Mouse (Mus musculus): ENCODE measurements around the gene Sptbn2.

Sptbn2 gene

GRCm38 (mm10) chr19:4711098-4711600 is at the start of gene Sptbn2:
Gene Sptbn2 (plus strand): TSS chr19:4711167.
- DNase-seq (ENCODE audit: low read depth): no peak

DNA sequence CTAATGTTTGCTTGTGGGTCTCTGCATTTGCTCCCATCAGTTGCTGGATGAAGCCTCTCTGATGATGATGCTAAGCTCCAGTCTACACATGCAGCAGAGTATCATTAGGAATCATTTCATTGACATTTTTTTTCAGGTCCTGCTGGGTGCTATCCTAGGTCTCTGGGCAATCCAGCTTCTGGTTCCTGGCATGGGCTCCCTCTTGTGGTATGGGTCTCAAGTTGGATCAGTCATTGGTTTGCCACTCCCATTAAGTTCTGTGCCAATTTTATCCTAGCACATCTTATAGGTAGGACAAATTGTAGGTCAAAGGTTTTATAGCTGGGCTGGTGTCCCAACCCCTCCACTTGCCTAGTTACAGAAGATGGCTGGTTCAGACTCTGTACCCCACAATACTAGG is 44.2 kb upstream of the Sptbn2 start:
- no peak for DNase-seq (ENCODE audit: low read depth)

GRCm38 (mm10) chr19:4670776-4671175 is 40.2 kb upstream of the Sptbn2 start:
- no peak for DNase-seq (ENCODE audit: low read depth)

DNA sequence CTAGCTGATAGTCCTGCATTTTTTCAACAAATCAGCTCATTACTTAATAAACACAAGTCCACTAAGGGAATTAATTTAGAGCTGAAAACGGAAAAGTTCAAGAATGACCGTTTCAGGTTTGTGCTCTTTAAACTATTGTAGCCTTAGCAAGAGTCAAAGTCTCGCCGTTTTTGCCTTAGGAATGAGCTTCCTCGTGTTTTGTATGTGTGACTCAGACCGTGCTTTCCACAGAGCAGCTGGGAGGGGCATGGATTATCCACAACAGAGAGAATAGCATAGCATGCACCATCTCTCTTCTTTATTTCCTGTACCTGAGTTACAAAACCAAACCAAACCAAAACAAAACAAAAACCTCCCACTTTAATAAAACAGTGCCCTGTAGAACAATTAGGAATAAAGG is 38.6 kb upstream of the Sptbn2 start:
- peak; percentile 12 for DNase-seq (ENCODE audit: low read depth)

DNA sequence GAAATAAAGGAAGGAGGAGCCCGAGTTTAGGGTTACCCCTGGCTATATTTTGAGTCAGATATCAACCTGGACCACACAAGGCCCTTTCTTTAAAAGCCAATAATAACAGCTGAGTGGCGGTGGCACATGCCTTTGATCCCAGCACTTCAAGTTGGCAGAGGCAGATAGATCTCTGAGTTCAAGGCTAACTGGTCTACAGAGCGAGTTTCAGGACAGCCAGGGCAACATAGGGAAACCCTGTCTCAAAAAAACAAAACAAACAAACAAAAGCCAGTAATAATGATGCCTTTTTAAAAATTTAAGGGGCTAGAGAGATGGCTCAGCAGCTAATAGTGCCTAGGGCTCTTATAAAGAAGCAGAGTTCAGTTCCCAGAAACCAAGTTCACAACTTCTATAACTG is 16.6 kb upstream of the Sptbn2 start:
- no peak for DNase-seq (ENCODE audit: low read depth)

- DNase-seq (ENCODE audit: low read depth): no peak
Measured at GRCm38 (mm10) chr19:4697121-4697520, 13.8 kb upstream of the Sptbn2 start.

DNA sequence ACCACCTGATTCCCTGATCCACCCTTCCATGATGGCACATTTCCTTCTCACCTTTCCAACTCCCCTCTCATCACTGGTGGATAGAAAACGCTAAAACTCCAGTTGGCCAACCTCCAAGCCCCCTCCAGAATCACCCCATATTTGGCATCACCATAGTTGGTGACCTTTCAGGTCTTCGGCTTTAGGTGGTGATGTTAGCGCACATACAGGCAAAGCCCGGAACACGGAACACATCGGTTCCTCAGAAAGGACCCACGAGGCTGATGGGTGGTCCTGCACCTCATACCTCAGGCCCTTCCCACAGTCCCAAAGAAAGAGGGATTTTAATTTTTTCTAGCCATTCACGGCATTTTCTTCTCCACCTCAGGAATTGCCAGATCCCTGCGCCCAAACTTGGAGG is 13.2 kb upstream of the Sptbn2 start:
- DNase-seq (ENCODE audit: low read depth): no peak

DNA sequence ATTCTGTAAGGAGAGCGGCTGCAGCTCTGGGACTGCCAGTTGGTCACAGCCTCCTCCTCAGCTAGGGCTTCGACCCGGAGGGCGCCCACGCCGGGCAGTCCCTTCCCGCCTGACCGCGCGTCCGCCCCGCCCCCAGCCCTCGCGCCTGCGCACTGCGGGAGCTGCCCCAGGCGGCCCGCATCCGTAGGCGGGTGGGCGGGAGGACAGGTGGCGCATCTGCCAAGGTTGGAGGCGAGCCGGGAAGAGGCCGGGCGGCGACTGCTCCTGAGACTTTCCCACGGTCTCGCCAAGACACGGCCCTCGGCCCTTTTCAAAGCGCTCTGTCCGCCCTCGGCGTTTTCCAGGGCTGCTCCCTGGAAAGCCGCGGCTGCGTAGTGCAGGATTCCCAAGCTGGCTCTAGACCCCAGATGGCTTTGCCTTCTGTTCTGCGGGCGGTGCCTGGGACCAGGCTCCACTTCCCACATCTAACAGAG is 12.7 kb upstream of the Sptbn2 start, which contains the start of gene Gm960:
Gene Gm960 (minus strand): TSS at position 464 of the 473 bp plus-strand sequence.
- DNase-seq (ENCODE audit: low read depth): peak; percentile 19

GRCm38 (mm10) chr19:4698856-4699255 is 12.1 kb upstream of the Sptbn2 start:
- no peak for DNase-seq (ENCODE audit: low read depth)

DNA sequence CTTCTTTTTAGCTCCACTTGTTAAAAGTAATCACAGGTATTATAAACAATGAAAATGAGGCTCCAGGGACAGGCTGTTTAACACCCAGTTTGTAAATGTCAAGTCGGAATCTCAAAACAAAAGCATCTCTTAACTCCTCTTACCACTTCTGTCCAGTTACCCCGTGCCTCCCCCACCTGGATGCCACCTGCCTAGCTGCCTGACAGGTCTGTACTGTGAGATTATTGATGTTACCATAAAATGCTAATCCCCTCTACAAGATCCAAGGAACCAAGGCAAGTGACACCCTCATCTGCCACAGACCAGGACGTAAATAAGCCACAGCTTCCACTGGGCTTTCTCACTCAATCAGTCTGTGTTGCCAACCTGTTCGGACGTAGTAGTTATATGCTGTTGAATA is 11.1 kb upstream of the Sptbn2 start:
- no peak for DNase-seq (ENCODE audit: low read depth)

- DNase-seq (ENCODE audit: low read depth): no peak
Measured at GRCm38 (mm10) chr19:4700656-4701055, 10.3 kb upstream of the Sptbn2 start.

- no peak for DNase-seq (ENCODE audit: low read depth)
Measured at GRCm38 (mm10) chr19:4701221-4701620, 9.7 kb upstream of the Sptbn2 start.

GRCm38 (mm10) chr19:4708765-4709164 is 2.2 kb upstream of the Sptbn2 start:
- no peak for DNase-seq (ENCODE audit: low read depth)

DNA sequence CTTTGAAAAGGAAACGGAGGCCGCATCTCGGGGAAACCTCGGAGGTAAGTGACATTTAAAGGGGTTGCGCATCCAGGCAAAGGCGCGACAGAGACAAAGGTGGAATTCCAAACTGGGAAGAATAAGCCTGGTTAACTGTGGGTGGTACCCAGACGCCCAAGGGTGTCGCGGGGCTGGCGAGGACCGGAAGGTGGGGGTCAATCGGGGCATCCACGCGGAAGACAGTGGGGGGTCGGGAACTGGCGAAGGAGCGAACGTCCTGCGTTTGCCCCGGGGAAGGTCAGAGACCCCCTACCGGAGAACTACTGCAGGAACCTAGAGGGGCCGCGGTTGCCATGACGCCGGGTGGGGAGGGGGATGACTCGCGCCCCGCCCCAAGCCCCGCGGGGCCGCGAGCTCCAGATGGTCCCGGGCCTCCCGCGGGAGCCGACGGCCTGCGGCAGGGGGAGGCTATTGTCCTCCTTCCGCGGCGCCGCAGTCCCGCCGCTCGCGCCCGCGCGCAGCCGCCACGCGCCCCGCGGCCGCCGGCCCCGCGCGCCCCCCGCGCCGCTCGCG is 711 bp downstream of the Sptbn2 start:
- no peak for DNase-seq (ENCODE audit: low read depth)

GRCm38 (mm10) chr19:4712156-4712780 is 1.3 kb downstream of the Sptbn2 start:
- DNase-seq (ENCODE audit: low read depth): no peak

GRCm38 (mm10) chr19:4712781-4713526 is 2.0 kb downstream of the Sptbn2 start:
- DNase-seq (ENCODE audit: low read depth): no peak

DNA sequence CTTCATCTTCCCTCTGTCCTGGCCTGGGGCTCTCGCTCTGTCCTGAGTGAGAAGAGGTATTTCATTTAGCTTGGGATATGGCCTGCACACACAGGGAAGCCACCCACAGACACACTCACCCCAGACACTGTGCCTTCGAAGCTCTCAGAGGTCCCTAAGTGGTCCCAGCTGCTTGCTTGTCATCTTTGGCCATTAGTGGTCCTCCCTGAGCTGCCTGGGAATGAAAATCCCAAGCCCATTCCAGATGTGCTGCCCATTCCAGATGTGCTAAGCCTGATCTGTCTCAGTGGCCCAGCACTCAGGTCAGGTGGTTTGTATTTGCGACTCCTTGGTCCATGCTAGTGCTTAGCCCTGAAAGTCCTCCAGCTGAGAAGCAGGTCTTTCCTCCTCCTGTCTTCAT is 2.9 kb downstream of the Sptbn2 start:
- DNase-seq (ENCODE audit: low read depth): no peak

- no peak for DNase-seq (ENCODE audit: low read depth)
Measured at GRCm38 (mm10) chr19:4716756-4717155, 5.8 kb downstream of the Sptbn2 start.

DNA sequence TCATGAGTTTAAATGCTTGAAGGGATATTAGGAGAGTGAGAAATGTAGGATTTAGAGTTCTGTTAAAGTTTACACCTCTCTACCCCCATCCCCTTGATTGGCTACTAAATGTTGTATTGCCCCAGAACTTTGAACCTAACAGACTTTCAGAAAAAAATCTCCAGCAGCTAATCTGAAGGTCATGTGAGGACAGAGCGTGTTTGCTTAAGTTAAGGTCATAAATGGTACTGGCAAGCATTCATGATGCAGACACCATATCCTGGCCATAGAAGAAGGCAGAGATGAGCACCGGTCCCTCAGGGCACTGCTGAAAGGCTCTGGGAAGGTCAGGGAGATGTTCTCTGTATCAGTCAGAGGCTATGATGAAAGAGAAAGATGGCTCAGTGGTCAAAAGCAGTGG is 6.3 kb downstream of the Sptbn2 start:
- DNase-seq (ENCODE audit: low read depth): no peak

DNA sequence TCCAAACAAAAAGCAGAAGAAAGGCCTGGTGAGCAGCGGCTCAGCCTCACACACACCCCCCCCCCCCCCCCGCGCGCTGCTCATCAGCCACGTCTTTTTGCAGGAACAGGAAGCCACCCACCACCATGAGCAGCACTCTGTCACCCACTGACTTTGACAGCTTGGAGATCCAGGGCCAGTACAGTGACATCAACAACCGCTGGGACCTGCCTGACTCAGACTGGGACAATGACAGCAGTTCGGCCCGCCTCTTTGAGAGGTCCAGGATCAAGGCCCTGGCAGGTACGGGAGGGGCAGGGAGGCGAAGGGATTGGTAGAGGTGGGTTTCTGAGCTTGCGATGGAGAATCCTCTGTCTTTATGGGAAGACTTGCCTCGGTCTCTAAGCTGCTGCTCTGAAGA is 7.7 kb downstream of the Sptbn2 start:
- DNase-seq (ENCODE audit: low read depth): no peak

GRCm38 (mm10) chr19:4719351-4719764 is 8.4 kb downstream of the Sptbn2 start:
- peak; percentile 23 for DNase-seq (ENCODE audit: low read depth)

GRCm38 (mm10) chr19:4720112-4720511 is 9.1 kb downstream of the Sptbn2 start:
- no peak for DNase-seq (ENCODE audit: low read depth)

GRCm38 (mm10) chr19:4720671-4721244 is 9.8 kb downstream of the Sptbn2 start:
- DNase-seq (ENCODE audit: low read depth): no peak
